Mouse (Mus musculus) testis, postnatal 14 days (tissue): Measurements from ENCODE around the gene Noa1.

Experiments
- DNase-seq: peaks from one replicate; pipeline ENCODE4 v3.0.0; 2021; ENCODE audit warnings: low spot score

Gene Noa1

DNA sequence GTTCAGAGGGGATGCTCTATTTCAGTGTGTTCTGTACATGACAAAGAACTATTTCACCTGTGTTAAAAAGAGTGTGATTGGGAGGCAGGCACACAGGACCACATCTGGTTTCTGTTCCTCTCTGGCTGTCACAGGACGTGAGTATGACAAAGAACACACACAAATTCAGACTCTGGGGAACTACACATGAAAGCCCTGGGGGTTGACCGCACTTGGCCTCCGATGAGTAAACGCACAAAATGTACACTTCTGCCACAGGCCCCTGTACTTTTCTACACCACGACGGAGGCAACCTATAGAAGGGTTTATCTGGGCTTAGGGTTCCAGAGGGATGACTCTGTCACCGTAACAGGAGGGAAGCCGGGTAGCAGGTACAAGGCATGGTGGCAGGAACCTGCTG, 20.2 kb downstream of the Noa1 start:
- no peak for DNase-seq

DNA sequence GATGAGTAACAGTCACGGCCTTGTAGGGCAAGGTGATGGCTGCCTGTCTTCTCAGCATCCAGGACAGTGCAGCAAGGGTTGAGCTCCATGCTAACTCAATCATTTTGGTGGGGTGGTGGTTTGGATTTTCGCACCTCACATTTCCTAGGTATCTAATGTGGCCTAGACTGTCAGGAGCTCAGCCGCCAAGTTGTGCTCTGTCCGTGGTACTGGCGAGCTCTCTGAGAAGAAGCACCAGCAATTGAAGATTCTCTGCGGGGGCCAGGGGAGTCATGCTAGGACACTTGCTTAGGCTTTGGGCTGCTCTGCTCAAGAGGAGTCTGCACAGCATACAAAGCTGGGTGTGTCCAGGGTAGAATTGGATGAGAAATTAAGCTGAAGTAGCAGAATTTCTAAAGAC, 22.0 kb downstream of the Noa1 start:
- no peak for DNase-seq

DNA sequence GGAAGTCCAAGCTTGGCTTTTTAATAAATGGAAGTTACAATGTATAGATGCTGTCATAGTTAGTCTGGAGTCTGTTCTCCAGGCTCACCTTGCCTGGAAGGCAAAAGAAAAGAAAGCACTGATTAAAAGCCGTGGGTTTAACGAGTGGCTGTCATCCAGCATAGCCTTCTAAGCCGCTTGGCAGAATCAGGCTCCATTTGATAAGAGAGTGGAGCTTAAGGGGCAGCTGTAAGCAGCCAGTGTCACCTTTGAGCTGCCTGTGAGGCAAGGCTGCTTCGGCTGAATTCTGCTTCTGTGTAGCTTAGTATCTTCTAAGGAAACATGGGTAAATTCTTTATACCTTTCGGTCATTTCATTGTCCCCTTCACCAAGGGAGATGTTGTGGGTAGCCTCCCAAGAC, 23.0 kb downstream of the Noa1 start:
- DNase-seq: no peak

DNA sequence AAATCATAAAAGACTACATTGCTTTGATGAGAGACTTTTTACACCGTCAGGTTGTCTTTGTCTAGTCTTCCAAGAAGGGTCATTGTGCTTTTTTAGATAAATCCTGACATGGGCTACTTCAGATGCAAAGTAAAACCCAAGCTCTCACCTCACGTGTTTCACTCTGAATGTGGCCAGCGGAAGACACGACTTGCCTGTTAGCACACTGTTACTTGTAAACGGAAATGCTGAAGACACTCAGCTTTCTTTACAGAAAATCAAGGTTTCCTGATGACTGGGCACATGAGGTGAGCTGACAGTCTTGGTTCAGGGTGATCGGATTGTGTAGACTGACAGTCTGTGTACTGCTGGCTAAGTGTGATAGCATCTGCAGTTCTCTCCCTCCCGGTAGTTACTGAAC, 24.2 kb downstream of the Noa1 start:
- no peak for DNase-seq

DNA sequence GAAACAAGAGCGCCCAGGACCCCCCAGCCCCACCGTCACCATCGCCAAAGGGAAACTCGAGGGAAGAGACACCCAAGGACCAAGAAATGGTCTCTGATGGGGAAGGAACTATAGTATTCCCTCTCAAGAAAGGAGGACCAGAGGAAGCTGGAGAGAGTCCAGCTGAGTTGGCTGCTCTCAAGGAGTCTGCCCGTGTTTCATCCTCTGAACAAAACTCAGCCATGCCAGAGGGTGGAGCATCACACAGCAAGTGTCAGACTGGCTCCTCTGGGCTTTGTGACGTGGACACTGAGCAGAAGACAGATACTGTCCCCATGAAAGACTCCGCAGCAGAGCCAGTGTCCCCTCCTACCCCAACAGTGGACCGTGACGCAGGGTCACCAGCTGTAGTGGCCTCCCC, 27.6 kb downstream of the Noa1 start:
- DNase-seq: no peak

DNA sequence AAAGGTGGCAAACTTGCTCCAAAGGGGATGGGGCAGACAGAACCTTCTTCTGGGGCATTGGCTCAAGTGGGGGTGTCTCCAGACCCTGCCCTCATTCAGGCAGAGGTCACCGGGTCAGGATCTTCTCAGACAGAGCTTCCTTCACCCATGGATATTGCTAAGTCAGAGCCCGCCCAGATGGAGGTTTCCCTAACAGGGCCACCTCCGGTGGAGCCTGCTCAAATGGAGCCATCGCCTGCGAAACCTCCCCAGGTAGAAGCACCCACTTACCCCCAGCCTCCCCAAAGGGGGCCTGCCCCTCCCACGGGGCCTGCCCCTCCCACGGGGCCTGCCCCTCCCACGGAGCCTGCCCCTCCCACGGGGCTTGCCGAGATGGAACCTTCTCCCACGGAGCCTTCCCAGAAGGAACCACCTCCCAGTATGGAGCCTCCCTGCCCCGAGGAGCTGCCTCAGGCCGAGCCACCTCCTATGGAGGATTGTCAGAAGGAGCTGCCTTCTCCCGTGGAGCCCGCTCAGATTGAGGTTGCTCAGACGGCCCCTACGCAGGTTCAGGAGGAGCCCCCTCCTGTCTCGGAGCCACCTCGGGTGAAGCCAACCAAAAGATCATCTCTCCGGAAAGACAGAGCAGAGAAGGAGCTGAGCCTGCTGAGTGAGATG, 28.2 kb downstream of the Noa1 start:
- DNase-seq: no peak

DNA sequence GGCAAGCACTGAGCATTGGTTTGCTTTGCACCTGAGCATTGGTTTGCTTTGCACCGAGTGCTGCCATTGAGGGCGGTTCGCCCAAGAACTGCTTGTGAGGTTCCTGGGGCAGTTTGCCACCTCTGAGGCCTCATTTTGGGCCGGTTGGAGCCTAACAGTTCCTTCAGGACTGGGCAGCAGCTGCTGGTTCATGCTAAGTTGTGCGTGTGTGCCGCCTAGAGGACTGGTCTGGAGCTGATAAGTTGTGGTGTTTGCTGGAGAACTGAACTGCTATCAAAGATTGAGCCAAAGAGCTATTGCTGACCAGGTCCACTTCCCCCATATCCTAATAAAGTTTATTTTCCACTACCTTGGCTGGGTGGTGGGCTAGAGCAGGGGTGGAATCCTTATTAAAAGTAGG, 32.7 kb downstream of the Noa1 start:
- no peak for DNase-seq

DNA sequence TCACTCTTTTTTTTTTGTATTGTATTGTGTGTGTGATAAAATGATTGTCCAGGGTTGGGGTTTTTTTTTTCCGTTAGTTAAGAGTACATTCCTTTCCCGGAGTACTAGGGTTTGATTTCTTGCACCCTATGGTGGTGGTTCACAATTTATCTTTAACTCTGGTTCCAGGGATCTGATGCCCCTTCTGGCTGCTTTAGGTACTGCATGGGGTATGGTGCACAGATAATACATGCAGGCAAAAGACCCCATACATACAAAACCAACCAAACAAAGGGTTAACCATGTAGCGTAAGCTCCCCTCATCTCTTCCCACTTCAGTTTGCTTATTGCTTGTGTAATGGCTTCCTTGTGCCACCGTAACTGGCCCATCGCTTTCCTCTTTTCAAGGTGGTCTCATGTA, 33.9 kb downstream of the Noa1 start:
- DNase-seq: no peak

DNA sequence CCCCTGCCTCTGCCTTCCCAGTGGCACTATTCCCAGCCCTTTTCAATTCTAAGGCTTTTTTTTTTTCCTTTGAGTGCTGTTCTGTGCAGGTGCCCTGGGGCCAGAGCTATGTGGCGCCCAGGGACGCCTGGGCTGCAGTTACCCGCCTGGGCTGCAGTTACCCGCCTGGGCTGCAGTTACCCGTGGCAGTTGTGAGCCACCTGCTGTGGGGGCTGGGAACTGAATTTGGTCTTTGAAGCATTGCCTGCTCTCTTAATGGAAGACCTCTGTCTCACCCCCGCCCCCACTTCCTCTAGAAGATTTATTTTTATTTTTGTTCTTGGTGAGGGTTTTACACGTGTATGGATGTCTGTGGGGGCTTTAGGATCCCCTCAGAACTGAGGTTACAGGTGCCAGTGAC, 36.7 kb downstream of the Noa1 start:
- no peak for DNase-seq

DNA sequence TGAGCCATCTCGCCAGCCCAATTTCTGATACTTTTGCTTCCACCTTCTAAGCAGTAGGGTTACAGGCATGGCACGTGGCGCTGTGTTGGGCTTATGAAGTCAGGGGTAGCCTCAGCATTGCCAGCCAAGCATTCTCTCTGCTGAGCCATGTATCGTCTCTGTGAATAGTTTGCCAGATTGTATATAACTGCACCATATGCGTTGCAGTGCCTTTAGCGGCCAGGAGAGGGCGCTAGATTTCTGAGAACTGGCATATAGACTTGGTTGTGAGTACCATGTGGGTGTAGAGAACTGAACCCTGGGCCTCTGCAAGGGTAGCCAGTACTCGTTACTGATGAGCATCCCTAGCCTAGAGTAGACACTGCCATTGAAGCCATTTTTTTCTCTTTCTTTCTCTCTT, 40.5 kb downstream of the Noa1 start:
- DNase-seq: peak; percentile 55

DNA sequence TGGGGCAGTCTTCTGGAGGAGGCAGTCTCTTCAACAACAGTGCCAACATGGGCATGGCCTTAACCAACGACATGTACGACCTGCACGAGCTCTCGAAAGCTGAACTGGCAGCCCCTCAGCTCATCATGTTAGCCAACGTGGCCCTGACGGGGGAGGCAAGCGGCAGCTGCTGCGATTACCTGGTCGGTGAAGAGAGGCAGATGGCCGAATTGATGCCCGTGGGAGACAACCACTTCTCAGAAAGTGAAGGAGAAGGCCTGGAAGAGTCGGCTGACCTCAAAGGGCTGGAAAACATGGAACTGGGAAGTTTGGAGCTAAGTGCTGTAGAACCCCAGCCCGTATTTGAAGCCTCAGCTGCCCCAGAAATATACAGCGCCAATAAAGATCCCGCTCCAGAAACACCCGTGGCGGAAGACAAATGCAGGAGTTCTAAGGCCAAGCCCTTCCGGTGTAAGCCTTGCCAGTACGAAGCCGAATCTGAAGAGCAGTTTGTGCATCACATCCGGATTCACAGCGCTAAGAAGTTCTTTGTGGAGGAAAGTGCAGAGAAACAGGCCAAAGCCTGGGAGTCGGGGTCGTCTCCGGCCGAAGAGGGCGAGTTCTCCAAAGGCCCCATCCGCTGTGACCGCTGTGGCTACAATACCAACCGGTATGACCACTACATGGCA, 41.8 kb downstream of the Noa1 start:
- no peak for DNase-seq

DNA sequence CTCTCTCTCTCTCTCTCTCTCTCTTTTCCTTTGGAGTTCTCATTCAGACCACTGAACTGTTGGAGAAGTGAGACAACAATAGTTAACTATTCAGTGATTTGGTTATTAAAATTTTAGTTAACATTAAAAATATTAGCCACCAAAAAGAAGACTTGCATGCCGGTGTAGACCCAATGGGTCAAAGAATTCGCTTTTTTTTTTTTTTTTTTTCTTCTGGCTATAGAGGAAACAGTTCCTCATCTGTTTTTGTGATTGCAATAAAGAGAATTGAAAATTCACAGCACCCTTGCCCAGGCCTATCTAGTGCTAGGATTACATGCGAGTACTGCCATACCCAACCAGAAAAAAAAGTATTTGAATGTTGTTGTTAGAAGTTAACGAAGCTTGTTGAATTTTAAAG, 42.4 kb downstream of the Noa1 start:
- no peak for DNase-seq

DNA sequence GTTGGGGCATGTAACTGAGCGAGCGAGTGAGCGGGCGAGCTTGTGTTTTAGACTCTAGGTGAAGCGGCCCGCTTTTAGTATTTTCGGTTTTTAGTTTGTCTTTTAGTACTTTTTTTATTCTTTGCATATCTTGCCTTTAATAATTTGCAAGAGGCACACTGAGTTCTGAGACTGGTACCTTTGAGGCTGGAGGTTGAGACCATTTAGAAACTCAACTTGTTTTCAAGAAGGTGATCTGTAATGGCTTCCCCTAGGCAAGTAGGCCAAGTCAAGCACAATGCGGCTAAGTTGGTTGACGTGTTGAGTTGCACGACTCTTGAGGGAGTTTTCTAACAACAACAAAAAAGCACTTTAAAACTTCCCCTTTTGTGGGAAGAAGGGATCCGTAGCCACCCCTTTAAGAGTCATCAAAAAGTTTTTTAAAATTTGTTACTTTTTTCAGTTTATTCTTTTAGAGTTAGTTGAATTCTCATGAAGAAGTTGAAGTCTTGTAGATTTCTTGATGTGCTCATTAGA, 42.9 kb downstream of the Noa1 start:
- no peak for DNase-seq

DNA sequence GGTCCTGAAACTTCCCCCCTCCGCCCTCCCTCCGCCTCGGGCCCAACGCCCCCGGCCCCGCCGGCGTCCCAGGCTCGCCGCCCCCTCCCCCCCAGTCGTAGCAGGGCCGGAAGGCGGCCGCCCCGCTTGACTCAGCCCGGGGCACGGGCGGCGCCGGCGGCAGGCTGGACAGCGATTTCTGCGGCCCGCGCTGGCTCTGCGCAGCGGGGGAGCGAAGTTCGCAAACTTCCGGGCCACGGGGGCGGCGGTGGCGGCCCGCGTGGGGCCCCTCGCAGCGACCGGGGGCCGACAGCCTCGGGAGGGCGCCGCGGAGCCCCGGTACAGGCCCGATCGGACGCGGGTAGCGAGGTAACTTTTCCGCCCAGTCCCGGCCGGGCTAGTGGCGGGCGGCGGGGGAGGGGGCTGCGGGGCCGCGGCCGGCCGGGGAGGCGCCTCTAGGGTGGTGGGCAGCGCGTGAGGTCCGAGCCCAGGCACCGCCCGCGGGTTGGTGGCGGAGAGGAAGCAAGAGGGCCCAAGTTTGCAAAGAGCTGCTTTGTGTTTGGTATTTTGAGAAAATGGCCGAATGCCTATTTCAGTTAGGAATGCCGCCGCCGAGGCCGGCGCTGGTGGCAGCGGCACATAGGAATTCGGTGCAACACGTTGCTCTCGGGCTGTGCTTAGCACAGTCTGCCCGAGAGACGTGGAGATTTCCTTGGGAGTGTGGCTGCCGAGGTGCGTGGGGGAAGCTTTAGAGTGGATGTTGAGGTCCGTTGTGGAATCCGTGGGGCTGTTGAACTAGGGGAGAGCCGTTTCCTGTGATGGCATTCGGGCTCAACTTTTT, 43.6 kb downstream of the Noa1 start:
- peak; percentile 55 for DNase-seq

DNA sequence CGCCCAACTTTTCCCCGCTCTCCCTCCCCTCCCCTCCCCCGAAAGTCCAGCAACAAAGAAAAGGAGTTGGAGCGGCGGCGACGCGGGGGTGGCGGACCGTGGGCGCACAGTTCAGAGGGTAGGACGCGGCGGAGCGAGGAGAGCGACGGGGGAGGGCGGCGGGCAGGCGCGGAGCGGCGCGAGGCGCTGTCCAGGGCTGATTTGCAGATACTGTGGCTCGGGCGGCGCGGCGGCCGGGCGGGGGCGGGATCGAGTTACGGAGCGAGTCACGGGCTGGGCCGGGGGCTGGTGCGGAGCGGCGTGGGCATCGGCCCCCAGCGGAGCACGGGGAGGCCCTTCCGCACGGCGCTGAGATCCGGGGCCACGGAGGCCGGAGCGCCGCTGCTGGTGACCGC, 44.2 kb downstream of the Noa1 start:
- DNase-seq: peak; percentile 82

DNA sequence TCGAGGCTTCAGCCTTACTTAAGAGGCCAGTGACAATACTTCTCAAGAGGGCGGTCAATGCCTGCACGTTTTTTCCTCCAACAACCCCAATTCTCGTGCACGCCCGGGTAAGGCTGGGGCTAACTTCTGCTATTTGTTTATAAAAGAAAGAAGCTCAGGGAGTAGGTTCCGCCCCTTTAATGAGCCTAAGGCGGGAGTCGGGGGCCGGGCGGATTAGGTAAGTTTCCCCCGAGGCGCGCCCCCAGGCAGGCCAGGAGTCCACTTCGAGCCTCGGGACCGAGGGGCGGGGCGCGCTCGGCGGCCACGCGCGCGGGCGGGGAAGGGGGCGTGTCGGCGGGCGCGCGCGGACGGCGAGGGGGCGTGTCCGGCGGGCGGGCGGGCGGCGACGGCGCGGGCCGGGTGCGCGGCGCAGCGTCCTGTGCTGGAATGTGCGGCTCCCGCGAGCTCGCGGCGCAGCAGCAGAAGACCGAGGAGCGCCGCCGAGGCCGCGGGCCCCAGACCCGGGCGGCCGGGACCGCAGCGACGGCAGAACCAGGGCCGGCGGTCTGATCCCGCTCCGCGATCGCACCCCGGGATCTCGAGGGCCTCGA, 44.7 kb downstream of the Noa1 start, which contains the start of gene Rest:
TSS of gene Rest (plus strand) at position 411 of the 590 bp plus-strand sequence.
- peak; percentile 84 for DNase-seq

DNA sequence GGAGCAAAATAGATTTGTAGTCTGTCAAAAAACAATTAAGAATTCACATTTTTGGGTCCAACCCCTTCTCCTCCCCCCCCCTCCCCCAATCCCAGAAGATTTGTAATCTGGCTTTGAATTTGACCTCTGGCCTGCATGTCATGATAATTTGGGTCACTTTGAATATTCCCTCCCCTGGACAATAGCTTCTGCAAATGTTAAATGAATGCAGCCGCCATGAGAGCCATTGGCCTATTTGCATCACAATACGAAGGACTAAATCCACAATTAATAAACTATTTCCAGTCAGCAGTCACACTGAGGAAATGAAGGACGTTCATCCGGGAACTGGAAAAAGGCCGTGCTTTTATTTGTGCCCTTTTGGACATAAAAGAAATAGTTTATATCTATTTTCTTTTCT, 47.8 kb downstream of the Noa1 start:
- DNase-seq: no peak

DNA sequence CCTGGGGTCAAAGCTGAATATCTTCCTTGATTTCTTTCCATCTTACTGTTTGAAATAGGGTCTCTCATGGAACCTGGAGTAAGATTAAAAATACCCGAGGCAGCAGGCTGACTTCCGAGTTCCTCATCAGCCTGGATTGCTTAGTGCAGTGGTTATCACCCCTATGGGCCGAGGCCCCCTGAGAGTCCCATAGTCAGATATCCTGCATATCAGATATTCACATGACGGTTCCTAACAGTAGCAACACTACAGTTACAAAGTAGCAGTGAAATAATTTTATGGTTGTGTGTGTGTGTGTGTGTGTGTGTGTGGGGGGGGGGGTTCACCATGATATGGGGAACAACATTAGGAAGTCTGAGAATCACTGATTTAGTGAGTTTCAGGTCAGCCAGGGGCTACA, 48.7 kb downstream of the Noa1 start:
- no peak for DNase-seq

DNA sequence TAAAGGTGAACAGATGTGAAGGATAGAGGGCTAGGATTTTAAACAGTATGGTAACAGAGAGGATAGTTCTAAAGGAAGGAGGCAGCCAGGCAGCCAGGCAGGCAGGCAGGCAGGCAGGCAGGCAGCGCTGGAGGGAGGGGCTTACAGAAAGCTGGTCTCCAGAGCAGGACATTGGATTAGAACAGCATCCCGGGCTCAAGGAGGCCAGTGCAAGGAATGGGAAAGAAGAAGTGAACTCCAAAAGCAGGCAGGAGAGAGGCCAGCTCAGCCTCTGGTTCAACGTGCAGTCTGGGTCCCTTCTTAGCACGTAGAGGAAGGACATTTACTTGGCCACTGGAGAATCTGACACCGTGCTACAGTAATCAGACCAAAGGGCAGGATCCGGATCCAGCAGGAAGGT, 49.7 kb downstream of the Noa1 start:
- DNase-seq: no peak

DNA sequence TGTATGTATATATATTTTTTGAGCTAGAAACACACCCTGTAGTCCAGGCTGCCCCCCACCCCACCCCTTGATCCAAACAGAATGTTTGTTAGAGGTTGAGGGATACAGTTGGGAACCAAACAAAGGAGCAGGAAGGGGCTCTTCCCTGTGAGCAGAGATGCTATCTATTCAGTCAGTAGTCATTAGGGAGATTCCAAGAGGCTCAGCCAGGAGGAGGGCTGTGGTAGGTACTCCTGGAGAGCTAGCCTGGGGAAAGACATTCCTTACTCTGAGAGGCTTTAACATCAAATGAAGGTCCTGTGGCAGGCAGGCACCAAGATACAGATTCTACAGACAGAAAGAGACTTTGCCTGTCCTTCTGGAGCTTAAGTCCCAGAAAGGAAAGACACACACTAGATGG, 50.6 kb downstream of the Noa1 start:
- DNase-seq: no peak

DNA sequence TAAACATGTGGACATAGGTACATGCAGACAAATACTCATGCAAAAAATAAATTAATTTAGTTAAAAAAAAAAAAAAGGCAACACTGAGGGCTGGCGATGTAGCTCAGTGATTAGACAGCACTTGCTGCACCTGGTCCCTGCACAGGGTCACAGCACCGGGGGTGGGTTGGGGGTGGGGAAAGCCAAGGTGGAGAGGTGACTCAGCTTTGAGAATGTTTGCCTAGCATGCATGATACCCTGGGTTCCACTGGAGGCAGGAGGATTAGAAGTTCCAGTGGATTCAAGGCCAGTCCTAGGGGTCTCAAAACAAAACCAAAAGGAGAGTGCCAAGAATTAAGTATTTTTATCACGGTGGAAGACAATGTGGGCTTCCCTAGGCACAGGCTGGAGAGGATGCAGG, 52.3 kb downstream of the Noa1 start:
- DNase-seq: no peak

DNA sequence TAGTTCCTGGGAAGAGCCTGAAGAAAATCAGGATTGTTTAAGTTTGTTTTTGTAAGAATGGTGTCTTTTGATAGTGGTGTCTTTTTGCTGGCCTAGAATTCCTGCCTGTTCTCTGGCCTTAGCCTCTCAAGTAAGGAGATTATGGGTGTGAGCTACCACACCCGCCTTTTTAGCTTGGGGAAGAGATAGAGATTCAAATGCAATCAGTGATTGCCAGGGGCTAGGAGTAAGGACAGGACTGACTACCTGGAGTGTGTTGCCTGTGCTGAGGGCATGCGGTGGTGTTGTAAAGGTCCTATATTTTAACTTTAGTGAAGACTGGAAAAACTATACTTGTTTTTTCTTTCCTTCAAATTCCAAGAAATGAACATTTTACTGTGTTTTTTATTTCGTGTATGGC, 55.5 kb downstream of the Noa1 start:
- DNase-seq: no peak

DNA sequence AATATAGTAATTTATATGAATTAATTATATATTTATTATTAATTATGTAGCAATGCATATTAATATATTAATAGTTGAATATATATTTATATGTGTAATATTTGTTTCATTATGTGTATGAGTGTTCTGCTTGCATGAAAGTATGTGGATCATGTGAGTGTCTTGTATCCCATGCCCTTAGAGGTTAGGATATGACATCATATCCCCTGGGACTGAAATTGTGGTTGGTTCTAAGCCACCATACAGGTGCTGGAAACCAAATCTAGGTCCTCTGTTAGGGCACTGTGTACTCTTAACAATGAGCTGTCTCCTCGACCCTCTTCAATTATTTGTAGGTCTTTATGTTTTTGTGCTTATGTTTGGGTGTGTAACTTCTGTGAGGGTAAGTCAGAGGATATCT, 56.7 kb downstream of the Noa1 start:
- no peak for DNase-seq
